Mouse (Mus musculus) limb, embryonic 11.5 days (tissue): ENCODE data around the gene Thada. TPM values are rescaled to one million over a fixed set of nuclear protein-coding genes. Genes with fewer than 3 reads are reported as not detected.

ENCODE experiments used
- ATAC-seq: fragments of 200-750 bp; cut with Nextera tagmentation; 2 replicates; pipeline ENCODE4 v1.8.0; 2017; ENCODE audit warnings: low read depth; ENCODE audit not compliant: insufficient number of reproducible peaks, low FRiP score, low TSS enrichment
- DNase-seq: peaks from one replicate; pipeline ENCODE4 v3.0.0-alpha.2; 2015; ENCODE audit warnings: low spot score
- H3K27ac ChIP-seq: fragments of 300-500 bp; sonication (generic); replicated peaks from 2 replicates; pipeline ENCODE4 v1.5.1; 2014; ENCODE audit warnings: low read depth, mild to moderate bottlenecking, low read length
- H3K27me3 ChIP-seq: fragments of 300-500 bp; sonication (generic); 2 replicates; pipeline ENCODE4 v1.6.1; 2014; ENCODE audit warnings: mild to moderate bottlenecking, low read length, mixed read lengths; ENCODE audit not compliant: control insufficient read depth, insufficient read depth
- H3K36me3 ChIP-seq: fragments of 300-500 bp; sonication (generic); 2 replicates; pipeline ENCODE4 v1.6.1; 2014; ENCODE audit warnings: mild to moderate bottlenecking, low read length, moderate library complexity, mixed read lengths; ENCODE audit not compliant: control insufficient read depth, insufficient read depth
- H3K4me1 ChIP-seq: fragments of 300-500 bp; sonication (generic); 2 replicates; pipeline ENCODE4 v1.6.1; 2014; ENCODE audit warnings: low read length, mixed read lengths; ENCODE audit not compliant: control insufficient read depth, insufficient read depth
- H3K4me2 ChIP-seq: fragments of 300-500 bp; sonication (generic); 2 replicates; pipeline ENCODE4 v1.6.1; 2014; ENCODE audit warnings: low read depth, mild to moderate bottlenecking, moderate library complexity; ENCODE audit not compliant: severe bottlenecking
- H3K4me3 ChIP-seq: fragments of 300-500 bp; sonication (generic); 2 replicates; pipeline ENCODE4 v1.5.1; 2014; ENCODE audit warnings: low read depth, low read length
- H3K9ac ChIP-seq: fragments of 300-500 bp; sonication (generic); 2 replicates; pipeline ENCODE4 v1.6.1; 2014; ENCODE audit warnings: mild to moderate bottlenecking, low read length
- H3K9me3 ChIP-seq: fragments of 300-500 bp; sonication (generic); 2 replicates; pipeline ENCODE4 v1.6.1; 2016; ENCODE audit warnings: low read length; ENCODE audit not compliant: control insufficient read depth
- WGBS: fragments of 180-500 bp; shearing (Covaris S2); extraction: QIAGEN DNeasy Blood & Tissue Kit; methylation state at CpG from one replicate; pipeline ENCODE4 v1.1.7; 2014; 5-methylcytosine and 5-hydroxymethylcytosine counted together
- polyA plus RNA-seq: library from polyadenylated mRNA; unstranded; fragments of >200 nt; fragmentation: Nextera tagmentation; extraction: Ambion mirVana; gene quantifications from 2 replicates; pipeline ENCODE4 v1.2.1, GENCODE M21; 2014

Gene Thada
- polyA plus RNA-seq, 1 experiment from 2014 or later = 12.6 TPM

GRCm38 (mm10) chr17:84186451-84187202 lies 279.4 kb downstream of the Thada start:
- DNase-seq (peak; percentile 73), ATAC-seq (no peak)
- H3K4me2 ChIP-seq = peak overlapping the region; percentile 66
- no peaks in the 10 kb centered on the region for H3K27me3 ChIP-seq
- H3K9me3 ChIP-seq = no peaks in the 10 kb centered on the region
- under 1% methylated on average over 54 of the region's 80 CpGs for WGBS
- peaks cover 16% of the 10 kb centered on the region for H3K36me3 ChIP-seq
- H3K9ac ChIP-seq = peak overlapping the region; percentile 99
- peak overlapping the region; percentile 96 for H3K27ac ChIP-seq
- H3K4me1 ChIP-seq = peaks cover 35% of the 10 kb centered on the region
- peak overlapping the region; percentile 99 for H3K4me3 ChIP-seq

GRCm38 (mm10) chr17:84185581-84186450 lies 280.2 kb downstream of the Thada start:
- ATAC-seq = no peak
- WGBS = under 1% methylated on average over 80 of the region's 108 CpGs
- Histone ChIP-seq H3K27ac (peak overlapping the region; percentile 96), H3K27me3 (no peaks in the 10 kb centered on the region), H3K9ac (peak overlapping the region; percentile 99), H3K36me3 (peaks cover 16% of the 10 kb centered on the region), H3K4me1 (peaks cover 43% of the 10 kb centered on the region), H3K4me2 (peak overlapping the region; percentile 66), H3K9me3 (no peaks in the 10 kb centered on the region), H3K4me3 (peak overlapping the region; percentile 99)
- DNase-seq = peak; percentile 81

- under 1% methylated on average over 7 of the region's 7 CpGs for WGBS
These were observed 281.0 kb downstream of the Thada start for GRCm38 (mm10) chr17:84185011-84185411.

GRCm38 (mm10) chr17:84183291-84183781 lies 282.7 kb downstream of the Thada start:
- Histone ChIP-seq H3K4me2 (peak overlapping the region; percentile 45), H3K9me3 (no peaks in the 10 kb centered on the region), H3K27me3 (no peaks in the 10 kb centered on the region), H3K9ac (peak overlapping the region; percentile 32), H3K4me3 (peak overlapping the region; percentile 25), H3K4me1 (peaks cover 38% of the 10 kb centered on the region), H3K27ac (peak overlapping the region; percentile 72), H3K36me3 (peaks cover 16% of the 10 kb centered on the region)
- ATAC-seq (peak; percentile 10; the same call in 1 of the 2 replicates), DNase-seq (peak; percentile 87)
- 1% methylated on average over 12 of the region's 12 CpGs for WGBS

More at GRCm38 (mm10) chr17:84185011-84185411, 281.0 kb downstream of the Thada start:
- Histone ChIP-seq H3K4me1 (peaks cover 46% of the 10 kb centered on the region), H3K9me3 (no peaks in the 10 kb centered on the region), H3K27ac (peak overlapping the region; percentile 96), H3K36me3 (peaks cover 16% of the 10 kb centered on the region), H3K4me2 (peak overlapping the region; percentile 66), H3K4me3 (peak overlapping the region; percentile 99), H3K9ac (peak overlapping the region; percentile 99), H3K27me3 (no peaks in the 10 kb centered on the region)
- ATAC-seq (no peak), DNase-seq (peak; percentile 61)

- peak overlapping the region; percentile 78 for H3K27ac ChIP-seq
- peak overlapping the region; percentile 45 for H3K4me2 ChIP-seq
- H3K9me3 ChIP-seq = no peaks in the 10 kb centered on the region
- 14% methylated on average over 16 of the region's 16 CpGs for WGBS
- DNase-seq = peak; percentile 78
- peak overlapping the region; percentile 25 for H3K4me3 ChIP-seq
- H3K9ac ChIP-seq = peak overlapping the region; percentile 32
- peak; percentile 32 for ATAC-seq
- peaks cover 38% of the 10 kb centered on the region for H3K4me1 ChIP-seq
- no peaks in the 10 kb centered on the region for H3K27me3 ChIP-seq
- H3K36me3 ChIP-seq = peaks cover 16% of the 10 kb centered on the region
These were observed 283.4 kb downstream of the Thada start for GRCm38 (mm10) chr17:84182311-84183271.

GRCm38 (mm10) chr17:84181502-84182310 lies 284.3 kb downstream of the Thada start:
- peaks cover 16% of the 10 kb centered on the region for H3K36me3 ChIP-seq
- WGBS = 59% methylated on average over 18 of the region's 18 CpGs
- H3K4me2 ChIP-seq = peak overlapping the region; percentile 16; the same call in 1 of the 2 replicates
- H3K9me3 ChIP-seq = no peaks in the 10 kb centered on the region
- H3K4me3 ChIP-seq = no peak overlapping the region
- H3K27me3 ChIP-seq = no peaks in the 10 kb centered on the region
- no peak for ATAC-seq
- 0 out of 2 replicates have a peak overlapping the region, but pooled peaks have one; percentile 17 for H3K9ac ChIP-seq
- H3K4me1 ChIP-seq = peaks cover 38% of the 10 kb centered on the region
- H3K27ac ChIP-seq = peak overlapping the region; percentile 78
- DNase-seq = peak; percentile 55
